Mouse (Mus musculus) myocyte (in vitro differentiated cells): ENCODE results near the gene Slc38a1.

Experiments
- CEBPB ChIP-seq: IDR thresholded peaks from 2 replicates; pipeline ENCODE4 v1.6.1; 2011; ENCODE audit warnings: mild to moderate bottlenecking, moderate library complexity; ENCODE audit not compliant: poor library complexity, insufficient read depth, severe bottlenecking
- E2F4 ChIP-seq: IDR thresholded peaks from one replicate; pipeline ENCODE4 v1.6.1; 2011; ENCODE audit warnings: mild to moderate bottlenecking, control low read depth, moderate library complexity; ENCODE audit not compliant: insufficient read depth
- MAX ChIP-seq: IDR thresholded peaks from one replicate; pipeline ENCODE4 v1.6.1; 2011; ENCODE audit warnings: low read depth, mild to moderate bottlenecking, control low read depth
- POLR2A ChIP-seq: IDR thresholded peaks from one replicate; pipeline ENCODE4 v1.6.1; 2011; ENCODE audit warnings: low read depth, mild to moderate bottlenecking, control low read depth, moderate library complexity; ENCODE audit not compliant: insufficient read length
- POLR2AphosphoS2 ChIP-seq: IDR thresholded peaks from one replicate; pipeline ENCODE4 v1.6.1; 2011; ENCODE audit warnings: low read depth, control low read depth; ENCODE audit not compliant: insufficient read length
- SRF ChIP-seq: IDR thresholded peaks from one replicate; pipeline ENCODE4 v1.6.1; 2011; ENCODE audit warnings: low read depth; ENCODE audit not compliant: control insufficient read depth, insufficient read length
- TCF12 ChIP-seq: IDR thresholded peaks from one replicate; pipeline ENCODE4 v1.6.1; 2011; ENCODE audit warnings: mild to moderate bottlenecking, control low read depth; ENCODE audit not compliant: poor library complexity, insufficient read depth, severe bottlenecking
- TCF3 ChIP-seq: IDR thresholded peaks from one replicate; pipeline ENCODE4 v1.6.1; 2011; ENCODE audit warnings: low read depth, control low read depth; ENCODE audit not compliant: insufficient read length
- USF1 ChIP-seq: IDR thresholded peaks from one replicate; pipeline ENCODE4 v1.6.1; 2011; ENCODE audit warnings: low read depth, mild to moderate bottlenecking, control low read depth, moderate library complexity

- no peak for TF ChIP-seq POLR2A
- TF ChIP-seq E2F4: no peak
- no peak for TF ChIP-seq USF1
- no peak for TF ChIP-seq POLR2AphosphoS2
- no peak for TF ChIP-seq MAX
- no peak for TF ChIP-seq SRF
- TF ChIP-seq TCF12: no peak
- no peak for TF ChIP-seq CEBPB
- TF ChIP-seq TCF3: no peak
Measured at GRCm38 (mm10) chr15:96594316-96594715, 48.4 kb downstream of the Slc38a1 start.
